Mouse (Mus musculus) cortical plate, adult 2 months (tissue): Measurements from ENCODE around the gene Trp53.

Source experiments
- CTCF ChIP-seq: fragments of 200-500 bp; IDR thresholded peaks from 2 replicates; pipeline ENCODE4 v1.5.1; 2011; ENCODE audit warnings: mild to moderate bottlenecking, control low read depth, low read length; ENCODE audit not compliant: insufficient read depth; ENCODE audit errors: extremely low read depth
- POLR2A ChIP-seq: fragments of 200-500 bp; IDR thresholded peaks from 2 replicates; pipeline ENCODE4 v1.6.1; 2011; ENCODE audit warnings: mild to moderate bottlenecking, low read length, control low read depth; ENCODE audit not compliant: insufficient read depth; ENCODE audit errors: extremely low read depth

DNA sequence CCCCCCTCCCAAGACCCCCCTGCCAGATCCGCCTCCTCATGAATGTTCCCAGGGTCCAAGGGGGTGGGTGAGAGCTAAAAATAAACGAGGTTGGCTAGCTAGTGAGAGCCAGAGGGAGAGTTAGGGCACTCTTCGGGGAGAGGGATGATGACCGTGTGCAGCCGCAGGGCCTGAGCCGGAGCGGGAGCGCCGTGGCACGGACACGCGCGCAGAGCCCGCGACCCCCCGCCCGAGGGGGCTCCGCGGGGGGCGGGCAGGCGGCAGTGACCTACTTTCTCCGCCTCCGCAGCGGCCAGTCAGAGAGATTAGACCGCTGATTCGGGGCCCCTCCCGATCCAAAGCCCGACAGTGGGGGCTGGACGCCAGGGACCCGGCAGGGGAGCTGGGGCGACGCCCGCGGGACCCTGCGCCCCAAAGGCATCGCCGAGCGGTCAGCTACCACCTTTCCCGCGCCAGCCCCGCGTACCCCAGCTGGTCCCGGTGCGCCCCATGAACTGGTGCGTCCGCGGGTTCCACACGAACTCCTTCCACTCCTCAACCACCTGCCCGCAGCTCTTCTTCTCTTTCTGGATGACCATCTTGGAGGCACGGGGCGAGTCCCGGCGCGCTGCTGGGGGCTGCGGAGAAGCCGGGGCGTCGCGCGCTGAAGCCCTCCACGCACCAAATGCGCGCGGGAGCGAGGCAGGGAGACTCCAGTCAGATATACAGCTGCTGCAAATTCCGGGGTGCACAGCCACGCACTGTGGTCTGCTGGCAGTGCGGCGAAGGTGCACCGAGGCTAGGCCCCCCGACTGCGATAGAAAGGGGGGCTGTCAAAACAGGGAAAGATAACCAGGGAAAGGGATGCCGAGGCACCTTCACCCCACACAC, 24.9 kb downstream of the Trp53 start:
- TF ChIP-seq CTCF (no peak), POLR2A (peak; percentile 50; the same call in 1 of the 2 replicates)
